7 mouse cellular contexts compared by ENCODE assay signal in genomic region chr8:70476333-70477268, GRCm38 (mm10). TPM values are rescaled to one million over a fixed set of nuclear protein-coding genes. Genes with fewer than 3 reads are reported as not detected.
DNase-seq lines count a peak whose midpoint lies in the region; ATAC-seq lines count a peak whose summit lies in the region.

Gene Klhl26, minus strand, starts transcription at chr8:70476968.

- DNase-seq in adrenal gland, postnatal 25 days, result peak; percentile 96
- peak; percentile 99 for DNase-seq in heart, adult 11 months
- DNase-seq in kidney, adult 18-20 months, result peak; percentile 98
- DNase-seq in limb, embryonic 11.5 days (ENCODE audit: low spot score), result peak; percentile 98
- peak; percentile 92 for DNase-seq in midbrain, embryonic 14.5 days
- peak; percentile 96 to 97 for DNase-seq in spleen, adult 18-20 months

- H3K4me2 ChIP-seq in embryonic facial prominence, embryonic 12.5 days (replicated peaks), result peak within 1 kb of the TSS; percentile 75
- H3K4me2 ChIP-seq in limb, embryonic 11.5 days (ENCODE audit: low read depth, severe bottlenecking), result peak within 1 kb of the TSS; percentile 87
- peak within 1 kb of the TSS; percentile 74 for H3K4me2 ChIP-seq in midbrain, embryonic 14.5 days (ENCODE audit: low read length)

- H3K36me3 ChIP-seq in embryonic facial prominence, embryonic 12.5 days, result no peaks in the 10 kb centered on the region
- no peaks in the 10 kb centered on the region for H3K36me3 ChIP-seq in limb, embryonic 11.5 days (ENCODE audit: control insufficient read depth, insufficient read depth, low read length)
- no peaks in the 10 kb centered on the region for H3K36me3 ChIP-seq in midbrain, embryonic 14.5 days (ENCODE audit: control insufficient read depth, insufficient read depth, low read length)

- H3K4me3 ChIP-seq in embryonic facial prominence, embryonic 12.5 days, result peak within 1 kb of the TSS; percentile 63
- H3K4me3 ChIP-seq in limb, embryonic 11.5 days (ENCODE audit: low read depth, low read length), result peak within 1 kb of the TSS; percentile 79
- peak within 1 kb of the TSS; percentile 53 for H3K4me3 ChIP-seq in midbrain, embryonic 14.5 days (replicated peaks; ENCODE audit: low read depth, low read length)

- no peaks in the 10 kb centered on the region for H3K27me3 ChIP-seq in embryonic facial prominence, embryonic 12.5 days
- H3K27me3 ChIP-seq in limb, embryonic 11.5 days (ENCODE audit: control insufficient read depth, insufficient read depth, low read length), result no peaks in the 10 kb centered on the region
- H3K27me3 ChIP-seq in midbrain, embryonic 14.5 days (ENCODE audit: control insufficient read depth, insufficient read depth, low read length), result peaks cover 15% of the 10 kb centered on the region

- peak; percentile 64 for ATAC-seq in embryonic facial prominence, embryonic 12.5 days (ENCODE audit: insufficient number of reproducible peaks, insufficient read depth, low FRiP score, low TSS enrichment)
- ATAC-seq in limb, embryonic 11.5 days (ENCODE audit: insufficient number of reproducible peaks, low FRiP score, low TSS enrichment, low read depth), result peak; percentile 82
- ATAC-seq in midbrain, embryonic 14.5 days (ENCODE audit: low FRiP score, low TSS enrichment), result peak; percentile 88

- peaks cover 19% of the 10 kb centered on the region for H3K4me1 ChIP-seq in embryonic facial prominence, embryonic 12.5 days
- H3K4me1 ChIP-seq in limb, embryonic 11.5 days (ENCODE audit: control insufficient read depth, insufficient read depth, low read length), result peaks cover 10% of the 10 kb centered on the region; the same call in 1 of the 2 replicates
- peaks cover 8% of the 10 kb centered on the region; the same call in 1 of the 2 replicates for H3K4me1 ChIP-seq in midbrain, embryonic 14.5 days (ENCODE audit: control insufficient read depth, insufficient read depth, low read length)

- H3K9me3 ChIP-seq in embryonic facial prominence, embryonic 12.5 days, result no peaks in the 10 kb centered on the region
- no peaks in the 10 kb centered on the region for H3K9me3 ChIP-seq in limb, embryonic 11.5 days (ENCODE audit: control insufficient read depth, low read length)
- H3K9me3 ChIP-seq in midbrain, embryonic 14.5 days (ENCODE audit: control insufficient read depth, low read length), result no peaks in the 10 kb centered on the region

- peak within 1 kb of the TSS; percentile 26; the same call in 1 of the 2 replicates for H3K27ac ChIP-seq in embryonic facial prominence, embryonic 12.5 days
- H3K27ac ChIP-seq in limb, embryonic 11.5 days (replicated peaks; ENCODE audit: low read depth, low read length), result peak within 1 kb of the TSS; percentile 30; the same call in 1 of the 2 replicates
- 0 out of 2 replicates have a peak within 1 kb of the TSS, but pooled peaks have one; percentile 34 for H3K27ac ChIP-seq in midbrain, embryonic 14.5 days (replicated peaks; ENCODE audit: low read depth, low read length)

- H3K9ac ChIP-seq in embryonic facial prominence, embryonic 12.5 days, result peak within 1 kb of the TSS; percentile 82
- H3K9ac ChIP-seq in limb, embryonic 11.5 days (ENCODE audit: low read length), result peak within 1 kb of the TSS; percentile 84
- peak within 1 kb of the TSS; percentile 73 for H3K9ac ChIP-seq in midbrain, embryonic 14.5 days (replicated peaks; ENCODE audit: low read length)

- under 1% methylated on average over 53 of the region's 53 CpGs for WGBS in embryonic facial prominence, embryonic 12.5 days
- WGBS in limb, embryonic 11.5 days, result under 1% methylated on average over 53 of the region's 53 CpGs
- WGBS in midbrain, embryonic 14.5 days, result under 1% methylated on average over 53 of the region's 53 CpGs

RNA-seq across cellular contexts. Expression of gene Klhl26, which starts in this region (rescaled TPM):
- 22.3 and 24.9 TPM in 2 replicates for total RNA-seq in adrenal gland, postnatal 25 days (2021)
- 27.7 and 29.6 TPM in 2 replicates for polyA plus RNA-seq in embryonic facial prominence, embryonic 12.5 days (2016; fragmentation: Nextera tagmentation; extraction: Ambion mirVana)
- 18.9 and 21.7 TPM in 2 replicates for polyA plus RNA-seq in limb, embryonic 11.5 days (2014; fragmentation: Nextera tagmentation; extraction: Ambion mirVana)
- polyA plus RNA-seq in midbrain, embryonic 14.5 days (2014; fragmentation: Nextera tagmentation; extraction: Ambion mirVana), result 24.2 and 27.2 TPM in 2 replicates

Comparison
In these comparisons a context has a peak if more than half of its experiments do, and no peak if none do; other contexts are left out.
1. Peak in every context shown above with its lines: DNase-seq, ATAC-seq, H3K4me3 ChIP-seq and H3K27ac ChIP-seq.